Mouse (Mus musculus) midbrain, postnatal 0 days (tissue): ENCODE results near the gene Ist1. TPM values are rescaled to one million over a fixed set of nuclear protein-coding genes. Genes with fewer than 3 reads are reported as not detected.

Experiments used
- ATAC-seq: fragments of 200-750 bp; cut with Nextera tagmentation; 2 replicates; pipeline ENCODE4 v1.8.0; 2017; ENCODE audit warnings: moderate number of reproducible peaks, mild to moderate bottlenecking, moderate TSS enrichment, moderate library complexity; ENCODE audit not compliant: low FRiP score
- DNase-seq: peaks from one replicate; pipeline ENCODE4 v3.0.0-alpha.2; 2015; ENCODE audit warnings: low spot score
- H3K27ac ChIP-seq: fragments of 300-500 bp; sonication (generic); 2 replicates; pipeline ENCODE4 v1.5.1; 2014; ENCODE audit warnings: low read depth, mild to moderate bottlenecking, low read length, mixed read lengths
- H3K27me3 ChIP-seq: fragments of 300-500 bp; sonication (generic); 2 replicates; pipeline ENCODE4 v1.6.1; 2014; ENCODE audit warnings: low read length, control low read depth, mixed read lengths; ENCODE audit not compliant: insufficient read depth
- H3K36me3 ChIP-seq: fragments of 300-500 bp; sonication (generic); 2 replicates; pipeline ENCODE4 v1.6.1; 2014; ENCODE audit warnings: low read length, control low read depth, mixed read lengths; ENCODE audit not compliant: insufficient read depth
- H3K4me1 ChIP-seq: fragments of 300-500 bp; sonication (generic); 2 replicates; pipeline ENCODE4 v1.6.1; 2014; ENCODE audit warnings: mild to moderate bottlenecking, control low read depth, antibody characterized with exemption, low read length, mixed read lengths; ENCODE audit not compliant: insufficient read depth
- H3K4me2 ChIP-seq: fragments of 300-500 bp; sonication (generic); 2 replicates; pipeline ENCODE4 v1.6.1; 2014; ENCODE audit warnings: low read depth, mild to moderate bottlenecking, low read length, mixed read lengths; ENCODE audit not compliant: poor library complexity, severe bottlenecking
- H3K4me3 ChIP-seq: fragments of 300-500 bp; sonication (generic); 2 replicates; pipeline ENCODE4 v1.5.1; 2014; ENCODE audit warnings: low read depth, mild to moderate bottlenecking, low read length, moderate library complexity
- H3K9ac ChIP-seq: fragments of 300-500 bp; sonication (generic); replicated peaks from 2 replicates; pipeline ENCODE4 v1.6.1; 2014; ENCODE audit warnings: mild to moderate bottlenecking, low read length, moderate library complexity, mixed read lengths; ENCODE audit not compliant: poor library complexity, severe bottlenecking
- H3K9me3 ChIP-seq: fragments of 300-500 bp; sonication (generic); 2 replicates; pipeline ENCODE4 v1.6.1; 2016; ENCODE audit warnings: low read length, control low read depth
- CTCF ChIP-seq: IDR thresholded peaks from 2 replicates; pipeline ENCODE4 v1.5.1; 2016; ENCODE audit warnings: antibody characterized with exemption, mild to moderate bottlenecking
- whole genome bisulfite sequencing: fragments of 180-500 bp; shearing (Covaris S2); extraction: QIAGEN DNeasy Blood & Tissue Kit; methylation state at CpG from one replicate; pipeline ENCODE4 v1.1.7; 2014; 5-methylcytosine and 5-hydroxymethylcytosine counted together
- polyA plus RNA-seq: library from polyadenylated mRNA; unstranded; fragments of >200 nt; fragmentation: Nextera tagmentation; extraction: Ambion mirVana; gene quantifications from 2 replicates; pipeline ENCODE4 v1.2.1, GENCODE M21; 2015
- total RNA-seq: library from RNA; depleted of rRNA; stranded (reverse); fragments of >200 nt; gene quantifications from 2 replicates; pipeline ENCODE4 v1.2.3, GENCODE M21; 2014

Ist1 gene
- total and polyA plus RNA-seq, 2 experiments from 2014 or later, result 96.1 to 109 TPM

GRCm38 (mm10) chr8:109694154-109694553 is 1.1 kb upstream of the Ist1 start:
- H3K9me3 ChIP-seq, result no peaks in the 10 kb centered on the region
- H3K27ac ChIP-seq, result no peak overlapping the region
- no peak for ATAC-seq
- DNase-seq, result no peak
- H3K27me3 ChIP-seq, result no peaks in the 10 kb centered on the region
- no peak overlapping the region for H3K9ac ChIP-seq
- peak overlapping the region; percentile 88; the same call in 1 of the 2 replicates for H3K4me3 ChIP-seq
- no peak for TF ChIP-seq CTCF
- H3K4me2 ChIP-seq, result peak overlapping the region; percentile 64
- WGBS, result 68% methylated on average over 6 of the region's 6 CpGs
- H3K4me1 ChIP-seq, result peaks cover 19% of the 10 kb centered on the region
- H3K36me3 ChIP-seq, result no peaks in the 10 kb centered on the region

GRCm38 (mm10) chr8:109692443-109693145 is 466 bp downstream of the Ist1 start:
- Histone ChIP-seq H3K4me1 (peaks cover 19% of the 10 kb centered on the region), H3K27ac (peak overlapping the region; percentile 55), H3K9me3 (no peaks in the 10 kb centered on the region), H3K27me3 (no peaks in the 10 kb centered on the region), H3K36me3 (no peaks in the 10 kb centered on the region), H3K4me2 (peak overlapping the region; percentile 64), H3K4me3 (peak overlapping the region; percentile 88), H3K9ac (peak overlapping the region; percentile 93)
- DNase-seq, result peak; percentile 19
- under 1% methylated on average over 38 of the region's 38 CpGs for WGBS
- ATAC-seq, result peak; percentile 73
- no peak for TF ChIP-seq CTCF

GRCm38 (mm10) chr8:109691769-109692168 is 1.3 kb downstream of the Ist1 start:
- H3K27ac ChIP-seq, result no peak overlapping the region
- WGBS, result 50% methylated on average over 5 of the region's 5 CpGs
- TF ChIP-seq CTCF, result peak; percentile 52
- peak; percentile 40 for DNase-seq
- no peak for ATAC-seq
- no peaks in the 10 kb centered on the region for H3K36me3 ChIP-seq
- H3K4me3 ChIP-seq, result peak overlapping the region; percentile 88
- H3K4me2 ChIP-seq, result peak overlapping the region; percentile 64
- peaks cover 19% of the 10 kb centered on the region for H3K4me1 ChIP-seq
- H3K27me3 ChIP-seq, result no peaks in the 10 kb centered on the region
- peak overlapping the region; percentile 93 for H3K9ac ChIP-seq
- no peaks in the 10 kb centered on the region for H3K9me3 ChIP-seq

- Histone ChIP-seq H3K4me3 (no peak overlapping the region), H3K27ac (no peak overlapping the region), H3K9ac (no peak overlapping the region), H3K9me3 (no peaks in the 10 kb centered on the region), H3K4me2 (no peak overlapping the region), H3K4me1 (peaks cover 13% of the 10 kb centered on the region), H3K36me3 (peaks cover 5% of the 10 kb centered on the region; the same call in 1 of the 2 replicates), H3K27me3 (no peaks in the 10 kb centered on the region)
- ATAC-seq, result no peak
- 90% methylated on average over 5 of the region's 5 CpGs for WGBS
- DNase-seq, result no peak
- no peak for TF ChIP-seq CTCF
Measured at GRCm38 (mm10) chr8:109687248-109687647, 5.8 kb downstream of the Ist1 start.

- H3K4me3 ChIP-seq, result no peak overlapping the region
- no peak for TF ChIP-seq CTCF
- no peaks in the 10 kb centered on the region for H3K4me1 ChIP-seq
- H3K9ac ChIP-seq, result no peak overlapping the region
- peaks cover 39% of the 10 kb centered on the region for H3K36me3 ChIP-seq
- no peak overlapping the region for H3K4me2 ChIP-seq
- H3K27ac ChIP-seq, result no peak overlapping the region
- no peaks in the 10 kb centered on the region for H3K9me3 ChIP-seq
- no peak for ATAC-seq
- WGBS, result 92% methylated on average over 5 of the region's 5 CpGs
- DNase-seq, result no peak
- H3K27me3 ChIP-seq, result no peaks in the 10 kb centered on the region
Measured at GRCm38 (mm10) chr8:109682120-109682519, 10.9 kb downstream of the Ist1 start.

GRCm38 (mm10) chr8:109681535-109681934 is 11.5 kb downstream of the Ist1 start:
- H3K4me1 ChIP-seq, result no peaks in the 10 kb centered on the region
- ATAC-seq, result no peak
- H3K27ac ChIP-seq, result no peak overlapping the region
- DNase-seq, result no peak
- no peaks in the 10 kb centered on the region for H3K9me3 ChIP-seq
- no peak for TF ChIP-seq CTCF
- H3K4me2 ChIP-seq, result no peak overlapping the region
- H3K27me3 ChIP-seq, result no peaks in the 10 kb centered on the region
- H3K4me3 ChIP-seq, result no peak overlapping the region
- peaks cover 45% of the 10 kb centered on the region for H3K36me3 ChIP-seq
- WGBS, result 87% methylated on average over 3 of the region's 3 CpGs
- H3K9ac ChIP-seq, result no peak overlapping the region
